ENCODE assay signal across 14 mouse cellular contexts in the genomic region with DNA sequence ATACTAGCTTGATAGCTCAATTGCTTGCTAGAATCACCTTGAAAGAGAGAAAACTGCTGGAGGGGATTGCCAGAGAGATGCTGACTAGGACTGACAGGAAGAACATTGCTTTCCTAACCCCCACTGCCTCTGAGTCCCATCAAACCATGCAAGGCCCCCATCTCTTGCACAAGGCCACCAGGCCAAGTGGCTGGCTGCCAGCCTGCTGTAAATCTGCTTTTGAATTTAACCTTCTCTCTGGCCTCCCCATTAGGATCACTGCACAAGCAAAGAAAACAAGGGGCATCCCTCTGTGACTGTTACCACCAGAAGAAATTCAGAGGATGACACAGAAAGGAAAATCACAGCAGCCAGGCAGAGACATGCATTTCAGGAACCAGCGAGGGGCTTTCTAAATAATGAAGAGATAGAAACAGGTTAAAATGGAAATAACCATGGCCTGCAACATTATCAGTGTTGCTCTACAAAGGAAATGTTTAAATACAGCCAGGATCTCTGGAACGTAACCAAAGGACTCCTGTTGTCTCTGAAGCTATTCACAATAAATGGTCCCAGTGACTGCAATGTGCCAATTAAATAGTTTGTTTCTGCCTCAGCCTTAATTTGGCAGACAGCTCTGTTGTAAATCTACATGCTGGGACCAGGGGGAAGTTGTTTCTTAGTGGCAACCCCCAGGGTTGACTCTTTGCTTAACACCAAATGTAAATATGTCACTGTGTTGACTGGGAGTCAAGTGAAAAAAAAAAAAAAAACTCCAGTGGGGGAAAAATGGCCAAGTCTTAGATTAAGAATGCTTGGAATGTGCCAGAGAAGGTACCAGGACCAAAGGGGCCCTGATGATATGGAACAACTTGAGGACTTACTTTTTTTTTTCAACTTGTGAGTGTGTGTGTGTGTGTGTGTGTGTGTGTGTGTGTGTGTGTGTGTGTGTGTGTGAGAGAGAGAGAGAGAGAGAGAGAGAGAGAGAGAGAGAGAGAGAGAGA.
DNase-seq lines count a peak whose midpoint lies in the region; ATAC-seq and TF ChIP-seq lines count a peak whose summit lies in the region.
"Had no signal": no experiment of that assay in that cellular context is flagged by ENCODE, and none has a peak within 500 bp of the region (broad histone marks: within the 10 kb centered on the region; RNA-seq: fewer than 3 reads in every experiment).

No protein-coding gene starts in this region.

- ATAC-seq in Patski, result no peak
- ATAC-seq in erythroblast, adult 5-6 weeks (replicated peaks; ENCODE audit: low FRiP score, poor library complexity, severe bottlenecking), result no peak

- no peaks in the 10 kb centered on the region for H3K27me3 ChIP-seq in Patski
- H3K27me3 ChIP-seq: liver, embryonic 13.5 days had no signal

- intact Hi-C loops in left cerebral cortex, postnatal 4 days (cut with DNase I), result no loop called here
- intact Hi-C loops in left cerebral cortex, postnatal 25 days (cut with DNase I), result no loop called here

- TF ChIP-seq CTCF in Patski (IDR thresholded peaks at IDR 0.05), result no peak
- no peak for TF ChIP-seq CTCF in brain, embryonic 14.5 days (IDR thresholded peaks at IDR 0.05; ENCODE audit: borderline replicate concordance, extremely low read depth, insufficient read depth, insufficient read length)

- CTCF ChIA-PET in Patski (lab: Charles Lee), result interaction anchor here (0.8 kb wide), 1 partner anchor 9 kb away, joined by 3 read pairs; no protein-coding TSS in a partner anchor

- peak; percentile 71 for DNase-seq in left cerebral cortex, postnatal 4 days
- no peak for DNase-seq in left cerebral cortex, postnatal 25 days (ENCODE audit: low spot score in 2 of 2)
- DNase-seq in Patski (ENCODE audit: low read depth, low spot score), result peak; percentile 6
- DNase-seq in brain, embryonic 14.5 days (ENCODE audit: low read depth), result peak; percentile 84
- DNase-seq in kidney, postnatal 14 days, result peak; percentile 73
- DNase-seq in layer of hippocampus, adult 11-12 months (ENCODE audit: low spot score), result no peak
- DNase-seq in left cerebral cortex, adult 9 months (ENCODE audit: low spot score in 2 of 2), result no peak
- DNase-seq: cerebellum, adult 2 months; gastrocnemius, postnatal 14 days; heart, postnatal 4 days; layer of hippocampus, postnatal 36 days; liver, embryonic 13.5 days; thymus, adult 2 months had no signal

- TF ChIP-seq POLR2A in brain, embryonic 14.5 days (IDR thresholded peaks at IDR 0.05; ENCODE audit: borderline replicate concordance, extremely low read depth, insufficient read depth, insufficient read length, poor library complexity, severe bottlenecking), result no peak

- POLR2A ChIA-PET in Patski (lab: Charles Lee), result no interaction called here

- in situ Hi-C loops in Patski (cut with MboI; ENCODE audit: low pct_unique_long_range_greater_than_20kb), result no loop called here

Comparison
In these comparisons a context has a peak if more than half of its experiments do, and no peak if none do; other contexts are left out.
1. DNase-seq: peak in left cerebral cortex, postnatal 4 days (single experiment), Patski (single experiment), brain, embryonic 14.5 days (single experiment) and kidney, postnatal 14 days (single experiment); none in left cerebral cortex, postnatal 25 days (0 of 2), layer of hippocampus, adult 11-12 months (single experiment) and left cerebral cortex, adult 9 months (0 of 2).